Mouse (Mus musculus): ENCODE results near the gene G3bp2.
A peak's percentile ranks its signal among the peaks of the same experiment; 100 is the strongest.

G3bp2 gene

DNA sequence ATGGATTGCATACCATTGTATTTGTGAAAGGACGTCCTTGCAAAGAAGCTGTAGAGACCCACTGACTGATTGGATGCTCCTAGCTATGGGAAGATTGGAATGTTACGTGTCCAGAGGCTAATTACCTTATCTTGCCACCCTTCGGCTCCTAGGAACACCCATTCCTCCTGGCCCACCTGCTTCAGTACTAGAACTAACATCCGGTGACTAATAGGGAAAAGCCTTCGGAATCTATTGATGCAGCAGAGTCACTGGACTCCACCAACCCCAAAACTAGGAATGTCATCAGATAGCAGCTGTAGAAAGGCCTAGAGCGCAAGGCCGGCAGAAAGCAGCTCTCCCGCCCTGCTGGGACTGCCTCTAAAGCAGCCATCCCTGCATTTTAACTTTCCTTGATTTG, 18.1 kb upstream of the G3bp2 start:
- DNase-seq (ENCODE audit: inconsistent ontology term), result no peak

DNA sequence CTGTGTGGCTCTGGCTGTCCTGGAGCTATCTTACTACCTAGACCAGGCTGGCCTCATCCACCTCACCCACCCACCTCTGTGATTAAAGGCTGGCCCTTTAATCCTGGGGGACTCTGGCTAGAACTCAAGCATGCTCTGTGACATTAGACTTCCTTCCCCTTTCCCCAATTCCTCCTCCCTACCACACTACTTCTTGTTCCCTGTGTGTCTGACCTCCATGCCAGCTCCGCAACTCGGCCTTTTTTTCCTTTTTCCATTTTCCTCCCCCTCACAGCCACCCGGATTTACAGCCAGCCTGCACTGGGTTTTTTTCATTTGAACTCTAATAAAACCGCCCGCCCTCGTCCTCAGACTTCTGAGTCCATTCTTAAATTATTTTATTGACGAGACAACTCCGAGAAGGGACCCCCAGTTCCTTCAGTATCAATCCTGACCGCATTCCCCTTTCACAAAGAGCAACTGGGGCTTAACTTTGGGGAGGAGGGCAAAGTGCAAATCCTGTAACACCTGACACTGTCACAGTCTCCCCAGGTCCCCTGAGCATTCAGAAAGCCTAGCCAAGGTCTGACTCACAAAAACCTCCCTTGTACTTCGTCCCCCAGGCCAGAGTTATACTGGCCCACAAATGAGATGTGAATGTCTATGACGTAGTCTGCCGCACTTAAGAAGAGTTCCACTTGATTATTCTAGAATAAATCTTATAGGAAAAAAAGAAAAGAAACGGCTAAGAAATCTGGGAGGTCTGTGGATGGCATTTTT, 15.0 kb upstream of the G3bp2 start:
- DNase-seq (ENCODE audit: inconsistent ontology term), result no peak

DNA sequence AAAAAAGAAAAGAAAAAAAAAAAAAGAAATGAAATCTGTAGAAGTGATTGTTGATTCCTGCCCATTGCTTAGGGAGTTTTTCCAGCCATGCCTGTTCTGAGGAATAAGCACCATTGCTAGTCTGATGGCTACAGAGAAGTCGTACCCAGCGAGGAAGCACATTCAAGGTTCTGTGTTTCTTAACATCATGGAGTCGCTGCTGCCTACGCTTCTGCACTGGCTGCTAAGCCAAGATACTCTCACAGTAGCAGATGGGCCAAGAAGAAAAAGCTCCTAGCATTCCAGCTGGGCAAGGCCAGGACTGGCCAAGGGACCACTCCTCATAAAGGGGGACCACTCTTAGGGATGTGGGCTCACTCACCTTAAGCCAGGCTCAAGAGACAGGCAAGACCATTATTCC, 14.3 kb upstream of the G3bp2 start:
- no peak for DNase-seq (ENCODE audit: inconsistent ontology term)

DNA sequence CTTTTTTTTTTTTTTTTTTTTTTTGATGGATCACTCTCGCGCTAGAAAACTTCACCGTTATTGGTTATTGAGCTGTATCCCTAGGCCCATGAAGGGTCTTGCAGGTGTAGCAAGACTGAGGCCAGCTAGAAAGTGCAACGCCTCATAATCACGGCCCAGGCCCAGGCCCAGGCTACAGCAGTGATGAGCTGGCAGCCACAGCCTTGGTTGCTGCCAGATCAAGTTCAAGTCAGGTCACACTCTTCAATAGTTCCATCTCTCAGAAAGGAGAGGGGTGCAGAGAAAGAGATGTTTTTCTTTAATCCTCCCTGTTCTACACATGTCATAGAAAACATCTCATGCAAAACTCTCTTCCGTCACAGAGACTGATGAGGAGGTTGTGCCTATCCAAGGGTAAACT, 13.3 kb upstream of the G3bp2 start:
- no peak for DNase-seq (ENCODE audit: inconsistent ontology term)

DNA sequence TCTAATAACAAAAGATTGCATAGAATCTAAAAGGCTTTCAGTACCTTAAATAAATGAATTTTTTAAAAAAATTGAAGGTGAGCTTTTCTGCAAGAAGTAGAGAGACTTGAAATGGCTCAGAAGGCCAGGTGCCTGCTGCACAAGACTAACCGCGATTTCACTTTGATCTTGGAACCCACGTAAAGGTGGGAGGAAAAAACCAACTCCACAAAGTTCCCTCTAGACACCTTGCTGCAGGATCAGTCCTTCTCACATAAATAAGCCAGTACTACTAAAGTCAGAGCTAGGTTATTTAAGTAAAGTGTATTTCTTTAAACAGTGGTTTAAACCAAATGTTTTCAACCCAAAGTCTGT, 10.5 kb upstream of the G3bp2 start:
- no peak for DNase-seq (ENCODE audit: inconsistent ontology term)

DNA sequence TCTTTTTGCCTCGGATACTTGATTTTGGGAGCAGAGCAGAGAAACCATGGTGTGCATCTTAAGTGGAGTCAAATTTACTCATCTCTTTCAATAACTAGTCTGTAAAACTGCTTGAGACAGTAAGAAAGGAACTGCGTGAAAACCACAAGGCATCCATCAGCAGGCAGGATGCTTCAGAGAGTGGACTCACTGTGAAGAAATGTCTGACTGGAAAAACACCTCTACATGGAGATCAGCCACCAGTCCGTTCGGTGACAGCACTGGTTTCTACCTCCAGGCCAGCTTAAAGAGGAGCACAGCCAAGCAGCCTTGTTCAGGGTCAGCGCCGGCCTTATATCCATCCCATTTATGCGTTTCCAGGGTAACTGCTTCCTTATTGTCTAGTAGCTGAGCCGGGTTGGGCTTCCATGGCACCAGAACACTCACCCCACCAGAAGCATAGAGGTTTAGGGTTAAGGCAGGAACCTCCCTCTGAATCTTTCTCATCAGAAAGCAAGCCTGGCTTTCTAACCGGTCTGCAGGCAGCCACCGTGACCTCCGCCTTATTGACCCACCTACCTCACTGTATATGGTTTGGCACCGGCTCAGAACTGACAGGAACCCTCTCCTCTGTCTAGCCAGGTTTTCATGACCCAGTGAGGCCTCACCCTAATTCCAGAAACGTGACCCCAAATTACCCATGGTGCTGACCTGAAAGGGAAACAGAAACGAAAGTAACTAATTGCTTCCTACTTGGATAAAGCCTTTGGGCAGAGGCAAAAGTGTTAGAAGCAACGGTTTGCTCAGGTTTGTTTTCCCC, 9.9 kb upstream of the G3bp2 start:
- peak; percentile 48 for DNase-seq (ENCODE audit: inconsistent ontology term)

DNA sequence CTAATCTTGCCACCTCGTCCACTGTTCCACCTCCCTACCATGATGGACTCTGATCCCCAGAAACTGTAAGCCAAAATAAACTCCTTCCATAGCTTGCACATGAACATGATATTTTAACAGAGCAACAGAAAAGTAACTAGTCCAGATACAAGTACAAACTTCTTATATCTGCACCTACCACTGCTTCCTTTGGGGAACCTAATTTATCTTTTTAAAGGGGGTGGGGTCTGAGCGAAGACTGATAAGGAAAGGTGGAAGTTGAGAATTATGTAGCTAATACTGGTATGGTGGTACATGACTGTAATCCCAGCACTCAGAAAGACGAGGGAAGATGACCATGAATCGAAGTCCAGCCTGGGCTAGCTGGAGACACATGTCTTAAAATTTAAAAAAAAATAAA, 4.0 kb upstream of the G3bp2 start:
- DNase-seq (ENCODE audit: inconsistent ontology term), result no peak

DNA sequence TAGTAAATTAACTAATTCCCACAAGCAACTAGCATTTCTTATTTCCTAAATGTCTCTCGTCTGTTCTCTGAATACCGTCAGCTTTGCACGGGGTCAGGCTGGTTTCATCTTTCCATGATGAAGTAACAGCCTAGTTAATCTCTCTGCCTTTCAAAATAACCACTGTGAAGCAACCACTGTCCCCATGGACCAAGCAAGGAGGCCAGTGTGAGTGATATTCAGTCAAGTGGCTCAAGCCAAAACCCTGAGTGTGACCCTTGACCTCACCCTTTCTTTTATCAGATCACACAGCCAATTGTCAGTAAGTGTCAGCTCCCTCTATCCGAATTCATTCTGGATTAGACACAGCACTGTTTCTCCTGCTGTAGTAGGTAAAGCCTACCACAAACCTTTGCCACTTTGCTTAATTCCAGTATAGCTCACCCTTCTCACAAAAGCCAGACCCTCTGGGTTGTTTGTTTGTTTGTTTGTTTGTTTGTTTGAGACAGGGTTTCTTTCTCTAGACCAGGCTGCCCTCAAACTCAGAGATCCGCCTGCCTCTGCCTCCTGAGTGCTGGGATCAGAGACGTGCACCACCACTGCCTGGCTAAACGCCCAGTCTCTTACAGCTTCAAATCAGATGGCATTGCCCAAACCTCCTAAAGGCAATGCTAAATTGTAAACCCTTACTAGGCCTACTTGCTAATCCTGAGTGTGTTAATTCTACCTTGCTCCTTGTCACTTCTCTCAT, 2.5 kb upstream of the G3bp2 start:
- no peak for DNase-seq (ENCODE audit: inconsistent ontology term)

DNA sequence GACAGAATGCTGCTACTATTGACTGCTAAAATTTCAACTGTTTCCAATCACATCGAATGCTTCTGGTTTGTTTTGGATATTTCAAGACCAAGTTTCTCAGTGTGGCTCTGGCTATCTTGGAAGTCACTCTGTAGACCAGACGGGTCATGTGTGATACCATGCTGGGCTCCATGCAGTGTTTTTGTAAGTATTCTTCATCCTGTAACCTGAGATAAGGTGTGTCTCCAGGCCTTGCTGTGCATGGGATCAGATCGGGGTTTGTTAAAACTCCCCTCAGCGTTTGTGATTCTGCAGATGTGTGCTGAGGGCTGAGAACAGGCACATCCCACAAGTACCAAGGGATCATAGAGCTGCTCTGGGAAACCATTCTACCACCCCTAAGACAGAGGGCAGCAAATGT, 1.7 kb upstream of the G3bp2 start:
- no peak for DNase-seq (ENCODE audit: inconsistent ontology term)

DNA sequence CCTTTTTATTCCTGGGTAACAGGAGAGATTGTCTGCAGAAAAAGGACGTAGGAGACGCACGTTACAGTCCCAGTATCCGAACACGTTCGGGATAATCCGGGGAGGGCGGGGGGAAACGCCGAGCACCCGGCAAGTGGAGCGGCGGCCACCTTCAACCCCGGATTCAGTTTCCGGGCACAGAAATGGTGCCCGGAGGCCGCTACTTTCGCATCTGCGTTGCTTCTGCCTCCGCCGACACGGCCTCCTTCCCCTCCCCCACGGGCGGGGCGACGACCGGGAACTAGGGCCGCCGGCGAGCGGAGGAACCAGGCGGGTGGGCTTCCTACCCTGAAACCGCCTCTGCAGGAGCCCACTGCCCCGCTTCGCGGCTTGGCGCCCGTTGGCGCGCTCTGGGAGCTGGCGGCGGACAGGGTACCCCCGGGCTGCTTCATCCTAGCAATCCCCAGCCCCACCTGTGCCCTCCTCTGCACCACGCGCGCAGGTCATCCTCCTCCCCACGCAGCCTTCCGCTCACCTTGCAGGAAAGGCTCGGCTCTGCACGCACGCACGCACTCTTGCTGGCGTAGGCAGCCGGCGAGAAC, 608 bp downstream of the G3bp2 start:
- DNase-seq (ENCODE audit: inconsistent ontology term), result peak; percentile 60

DNA sequence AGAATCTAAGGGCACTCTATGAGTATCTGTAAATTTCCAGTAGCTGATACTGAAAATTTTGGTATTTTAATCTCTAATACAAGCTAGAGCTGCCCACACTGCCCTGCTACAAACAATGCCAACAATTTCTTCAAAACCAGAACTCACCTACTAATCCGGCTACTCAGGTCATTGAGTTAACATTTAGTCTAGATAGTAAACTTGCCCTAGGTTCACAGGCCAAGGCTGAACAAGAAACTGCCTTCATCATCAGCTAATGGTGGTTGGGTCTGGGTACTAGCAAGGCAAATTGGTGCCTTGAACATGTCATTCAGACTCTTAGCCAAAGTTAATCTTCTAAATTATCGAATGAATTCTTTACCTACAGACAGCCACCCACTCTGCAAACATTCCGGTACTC, 2.2 kb downstream of the G3bp2 start:
- no peak for DNase-seq (ENCODE audit: inconsistent ontology term)

DNA sequence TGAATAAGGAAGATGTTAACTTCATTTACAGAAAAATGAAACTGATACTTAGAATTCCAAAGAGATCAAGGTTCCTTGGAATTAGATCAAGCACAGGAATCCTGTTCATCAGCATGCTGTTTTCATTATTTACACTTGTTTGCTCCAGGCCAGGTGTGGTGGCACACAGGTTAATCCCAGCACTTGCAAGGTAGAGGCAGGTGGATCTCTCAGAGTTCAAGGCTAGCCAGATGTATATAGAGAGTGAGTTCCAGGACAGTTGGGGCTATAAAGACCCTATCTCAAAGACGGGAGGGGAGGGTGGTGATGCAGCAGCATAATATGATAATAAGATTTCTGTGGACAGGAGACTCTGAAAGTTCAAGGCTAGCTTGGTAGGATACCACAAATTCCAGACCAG, 3.1 kb downstream of the G3bp2 start:
- DNase-seq (ENCODE audit: inconsistent ontology term), result no peak

DNA sequence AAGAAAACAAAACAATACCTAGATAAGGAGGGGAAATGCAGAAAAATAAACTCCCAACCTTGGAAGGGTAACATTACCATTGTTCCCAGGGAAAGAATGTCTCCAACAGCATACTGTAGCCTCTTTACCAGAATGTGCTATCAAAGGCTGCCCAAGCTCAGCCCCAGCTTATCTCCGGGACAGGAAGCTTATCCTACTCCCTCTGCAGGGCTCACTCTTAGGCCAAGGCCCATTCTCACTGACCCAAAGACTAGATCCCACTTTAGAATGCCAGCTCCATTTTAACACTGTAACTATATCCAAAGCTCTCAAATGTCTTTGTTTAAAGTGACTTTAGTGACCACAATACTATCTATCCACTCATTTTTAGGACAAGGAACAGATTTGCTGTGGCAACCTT, 4.2 kb downstream of the G3bp2 start:
- no peak for DNase-seq (ENCODE audit: inconsistent ontology term)

DNA sequence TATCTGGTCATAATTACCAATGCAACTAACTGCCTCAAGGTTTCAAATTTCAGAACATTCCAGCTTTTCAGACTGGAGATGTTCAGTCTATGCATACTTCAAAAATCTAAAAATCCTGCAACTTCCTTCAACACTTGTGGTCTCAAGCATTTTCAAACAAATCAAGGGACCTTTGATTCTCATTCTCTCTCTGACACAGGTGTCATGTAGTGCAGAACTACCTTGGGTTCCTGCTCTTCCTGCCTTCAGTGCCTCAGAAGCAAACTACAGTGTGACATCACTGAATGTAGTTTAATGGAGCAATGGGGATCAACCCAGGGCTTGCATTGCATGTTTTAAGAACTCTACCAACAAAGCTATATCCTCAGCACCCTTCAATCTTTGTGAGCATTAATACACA, 4.8 kb downstream of the G3bp2 start:
- no peak for DNase-seq (ENCODE audit: inconsistent ontology term)

DNA sequence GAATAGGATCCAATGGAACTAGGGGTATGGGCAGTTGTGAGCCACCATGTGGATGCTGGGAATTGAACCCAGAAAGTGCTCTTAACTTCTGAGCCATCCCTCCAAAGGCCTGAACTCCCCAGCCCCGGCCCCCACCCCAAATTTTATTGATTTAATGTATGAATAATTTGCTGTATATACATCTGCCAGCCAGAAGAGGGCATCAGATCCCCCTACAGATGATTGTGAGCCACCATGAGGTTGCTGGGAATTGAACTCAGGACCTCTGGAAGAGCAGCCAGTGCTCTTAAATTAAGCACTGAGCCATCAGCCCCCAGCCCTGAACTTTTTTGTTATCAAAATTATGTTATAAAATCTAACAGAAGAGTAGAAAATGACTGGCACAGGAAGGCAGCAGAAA, 7.2 kb downstream of the G3bp2 start:
- DNase-seq (ENCODE audit: inconsistent ontology term), result no peak

DNA sequence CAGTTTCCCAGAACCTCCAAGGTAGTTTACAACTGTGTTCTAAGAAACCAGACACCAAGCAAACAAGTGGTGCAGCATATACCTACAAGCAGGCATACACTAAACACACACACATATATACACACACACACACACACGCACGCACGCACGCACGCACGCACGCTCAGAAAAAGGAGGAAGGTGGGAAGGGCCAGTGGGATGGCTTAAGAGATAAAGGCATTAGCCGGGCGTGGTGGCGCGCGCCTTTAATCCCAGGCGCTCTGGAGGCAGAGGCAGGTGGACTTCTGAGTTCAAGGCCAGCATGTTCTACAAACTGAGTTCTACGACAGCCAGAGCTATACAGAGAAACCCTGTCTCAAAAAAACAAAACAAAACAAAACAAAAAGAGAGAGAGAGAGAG, 9.5 kb downstream of the G3bp2 start:
- no peak for DNase-seq (ENCODE audit: inconsistent ontology term)

DNA sequence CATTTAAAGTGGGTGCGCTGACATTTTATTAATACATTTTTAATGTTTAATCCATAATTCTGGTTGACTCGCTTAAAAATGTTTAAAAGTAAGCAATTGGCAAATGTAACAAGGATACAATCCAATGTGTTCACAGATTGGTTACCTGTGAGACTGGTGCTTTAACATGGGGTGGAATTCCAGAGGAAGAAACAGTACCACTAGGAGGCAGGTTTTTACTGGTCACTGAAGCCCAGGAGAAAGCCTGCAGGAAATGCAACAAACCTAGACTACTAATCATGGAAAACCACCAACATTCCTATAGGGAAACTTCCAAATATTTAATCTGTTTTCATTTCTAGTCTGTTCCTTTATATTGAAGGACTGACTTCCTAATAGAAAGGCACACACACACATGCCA, 20.3 kb downstream of the G3bp2 start:
- no peak for DNase-seq (ENCODE audit: inconsistent ontology term)

DNA sequence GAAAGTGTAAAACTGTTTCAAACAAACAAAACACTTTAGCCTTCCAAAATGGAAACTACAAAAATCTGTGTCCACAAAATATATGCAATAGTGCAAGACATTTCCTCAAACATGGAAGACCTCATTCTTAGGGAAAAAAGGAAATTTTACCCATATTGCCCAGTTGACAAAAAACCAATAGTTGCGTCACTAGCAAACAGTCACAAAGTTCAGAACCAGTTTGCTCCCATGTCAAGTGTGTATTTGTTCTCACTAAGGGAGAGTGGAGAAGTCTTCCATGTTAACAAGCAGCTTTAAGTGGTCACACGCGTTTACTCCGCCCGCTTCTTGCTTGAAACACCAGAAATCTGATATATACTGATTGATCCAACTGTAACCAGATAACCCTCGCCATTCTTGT, 30.7 kb downstream of the G3bp2 start:
- DNase-seq (ENCODE audit: inconsistent ontology term), result no peak

DNA sequence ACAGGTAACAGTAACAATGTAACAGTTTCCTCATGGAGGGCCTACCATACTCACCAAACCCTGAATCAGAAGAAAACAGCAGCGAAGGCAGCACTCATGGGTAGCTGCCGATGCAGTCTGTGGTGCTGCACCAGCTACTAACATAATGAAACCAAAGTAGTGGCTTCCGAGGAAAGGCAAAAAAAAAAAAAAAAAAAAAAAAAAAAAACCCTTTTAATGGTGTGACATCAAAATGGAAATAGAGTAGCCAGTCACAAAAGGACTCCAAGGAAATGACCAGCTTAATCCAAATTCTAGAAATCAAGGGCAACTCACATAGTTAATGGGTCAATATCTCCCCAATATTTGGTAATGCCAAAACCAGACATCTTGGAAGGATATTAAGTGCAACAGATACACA, 33.1 kb downstream of the G3bp2 start:
- no peak for DNase-seq (ENCODE audit: inconsistent ontology term)

DNA sequence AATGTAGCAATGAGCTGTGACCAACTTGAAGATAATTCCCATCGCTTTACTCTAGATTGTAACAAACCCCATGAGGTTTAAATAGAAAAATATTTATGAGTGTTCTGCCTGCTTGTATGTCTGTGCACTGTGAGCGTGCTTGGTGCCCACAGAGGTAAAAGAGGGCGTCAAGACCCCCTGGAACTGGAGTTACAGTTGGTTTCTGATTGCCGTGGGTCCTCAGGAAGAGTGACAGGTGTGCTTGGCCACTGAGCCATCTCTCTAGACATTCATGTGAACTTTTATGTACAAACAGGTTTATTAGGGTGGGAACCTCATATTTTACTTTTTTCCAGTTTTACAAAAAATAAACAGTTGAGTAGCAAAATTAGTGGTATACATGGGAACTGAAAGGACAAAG, 39.7 kb downstream of the G3bp2 start, which contains the start of gene Cdkl2:
Gene Cdkl2, minus strand, starts transcription at position 101 of the 400 bp plus-strand sequence.
- no peak for DNase-seq (ENCODE audit: inconsistent ontology term)

DNA sequence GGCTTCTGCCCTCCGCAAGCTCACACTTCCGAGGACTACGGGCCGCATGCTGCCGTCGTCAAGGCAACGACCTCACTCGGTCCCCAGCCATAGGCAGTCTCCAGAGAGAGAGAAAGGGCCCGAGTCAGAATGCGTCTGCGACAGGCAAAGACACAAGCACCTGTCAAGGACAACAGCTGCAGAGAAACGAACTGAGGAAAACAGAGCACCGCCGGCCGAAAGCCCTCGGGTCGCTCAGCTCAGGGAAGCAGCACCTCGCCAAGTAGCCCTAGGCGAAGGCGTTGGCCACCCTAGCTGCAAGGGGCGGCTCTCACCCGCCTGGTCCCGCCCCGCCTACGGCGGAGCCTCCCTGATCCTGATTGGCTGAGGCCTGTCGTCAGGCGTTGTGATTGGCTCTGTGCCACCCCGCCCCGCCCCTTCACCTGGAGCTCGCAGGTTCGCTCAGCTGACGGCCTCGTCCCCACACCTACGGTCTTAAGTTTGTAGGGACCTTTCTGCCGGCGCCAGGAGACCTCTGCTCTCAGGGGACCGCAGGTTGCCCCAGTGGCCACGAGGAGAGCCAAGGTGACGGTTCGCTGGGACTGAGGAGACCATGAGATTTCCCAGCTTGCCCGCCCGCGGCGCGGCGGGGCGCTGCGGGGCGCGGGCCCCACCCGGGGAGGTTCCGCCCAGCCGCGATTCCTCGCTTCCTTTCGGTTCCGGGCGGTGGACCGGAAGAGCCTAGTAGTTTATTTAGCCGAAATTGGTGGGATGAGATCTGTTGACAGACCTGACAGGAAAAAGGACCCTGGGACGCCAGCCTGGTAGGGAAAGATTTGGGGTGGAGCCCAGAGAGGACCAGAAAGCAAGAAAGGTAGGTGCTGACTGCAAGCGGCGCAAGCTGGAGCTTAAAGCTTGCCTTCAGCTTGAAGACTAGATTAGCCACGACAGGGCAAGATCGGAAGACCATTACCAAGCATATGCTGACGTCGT, 40.9 kb downstream of the G3bp2 start:
- peak; percentile 95 for DNase-seq (ENCODE audit: inconsistent ontology term)

Measured in Muller cell, postnatal 12 days (primary cell).